Mouse (Mus musculus): ENCODE measurements around the gene Gng12.

Gng12 gene

DNA sequence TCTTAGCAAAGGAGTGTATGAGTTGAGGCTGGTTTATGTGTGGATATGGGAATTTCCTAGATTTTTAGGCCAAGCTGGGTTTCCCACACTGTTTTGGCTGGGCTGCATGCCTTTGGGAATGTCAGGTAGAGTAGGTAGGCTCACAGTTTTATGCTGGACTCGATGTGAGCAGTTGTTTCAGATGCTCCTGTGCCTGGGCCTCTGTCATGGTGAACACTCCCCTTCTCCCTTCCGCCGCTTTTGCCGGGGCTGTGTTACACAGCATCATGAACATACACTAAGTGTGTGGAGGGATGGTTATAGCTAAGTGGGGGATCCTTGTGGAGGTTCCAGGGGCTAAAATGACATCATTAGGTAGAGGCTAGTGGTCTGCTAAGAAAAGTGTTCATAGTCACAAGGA lies 24.6 kb downstream of the Gng12 start:
- no peak for DNase-seq

DNA sequence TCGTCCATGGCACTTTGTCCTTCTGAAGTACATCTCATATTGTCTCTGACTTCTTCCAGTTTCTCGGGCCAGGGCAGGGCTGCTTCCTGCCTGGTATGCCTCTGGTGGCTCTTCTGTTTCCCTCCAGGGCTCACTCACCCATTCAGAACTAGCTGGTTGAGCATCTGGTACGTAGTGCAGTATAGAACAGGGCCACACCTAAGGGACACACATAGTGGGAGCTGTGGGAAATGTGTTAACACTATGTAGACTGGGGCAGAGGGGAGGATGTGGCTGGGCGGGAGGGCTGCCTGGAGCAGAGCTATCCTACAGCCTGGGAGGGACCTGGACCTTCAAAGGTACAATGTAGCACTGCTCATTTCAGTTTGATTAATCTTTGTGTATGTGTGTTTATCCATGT lies 25.6 kb downstream of the Gng12 start:
- no peak for DNase-seq

DNA sequence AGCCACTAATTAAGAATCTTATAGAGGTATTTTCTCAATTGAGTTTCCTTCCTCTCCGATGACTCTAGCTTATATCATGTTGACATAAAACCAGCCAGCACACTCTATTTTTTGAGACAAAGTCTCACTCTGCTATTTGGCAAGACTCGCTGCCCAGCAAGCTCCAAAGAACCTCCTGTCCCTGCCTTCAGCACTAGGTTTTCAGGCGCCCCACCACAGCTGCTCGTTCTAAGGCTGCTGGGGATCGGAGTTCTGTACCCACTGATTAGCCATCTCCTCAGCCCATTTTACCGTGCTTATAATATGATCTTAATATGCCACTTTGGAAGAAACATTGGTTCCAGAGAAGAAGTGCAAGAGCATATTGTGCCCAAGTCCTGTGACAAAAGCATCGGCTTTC lies 26.3 kb downstream of the Gng12 start:
- no peak for DNase-seq

GRCm38 (mm10) chr6:66923851-66924250 lies 27.7 kb downstream of the Gng12 start:
- no peak for DNase-seq

DNA sequence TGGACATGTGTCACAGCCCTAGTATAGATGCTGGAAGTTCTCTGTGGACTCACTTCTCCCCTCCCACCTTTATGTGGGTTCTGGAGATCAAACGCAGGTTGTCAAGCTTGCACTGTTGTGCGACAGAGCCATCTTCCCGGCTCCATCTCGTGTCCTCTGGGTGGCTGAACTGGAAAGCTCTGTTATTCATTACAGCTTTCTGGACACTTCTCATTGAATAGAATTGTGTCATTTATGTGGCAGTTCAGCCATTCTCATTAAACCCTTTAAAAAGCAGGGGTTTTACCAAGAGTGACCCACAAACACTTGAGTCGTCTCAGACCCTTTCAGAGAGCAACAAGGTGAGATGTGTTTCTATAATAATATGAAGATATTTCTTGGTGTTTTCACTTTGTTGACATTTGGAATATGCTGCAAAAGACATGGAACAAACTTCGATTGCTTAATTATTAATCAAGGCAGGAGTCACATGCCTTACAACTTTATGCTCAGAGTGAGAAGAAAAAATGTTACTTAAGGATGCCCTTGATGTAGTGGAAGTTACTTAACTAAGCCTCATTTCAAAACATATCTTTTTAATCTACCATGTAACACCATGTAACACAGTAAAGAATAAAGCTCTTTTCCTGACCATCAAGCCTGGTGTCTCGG lies 28.2 kb downstream of the Gng12 start:
- DNase-seq = no peak

DNA sequence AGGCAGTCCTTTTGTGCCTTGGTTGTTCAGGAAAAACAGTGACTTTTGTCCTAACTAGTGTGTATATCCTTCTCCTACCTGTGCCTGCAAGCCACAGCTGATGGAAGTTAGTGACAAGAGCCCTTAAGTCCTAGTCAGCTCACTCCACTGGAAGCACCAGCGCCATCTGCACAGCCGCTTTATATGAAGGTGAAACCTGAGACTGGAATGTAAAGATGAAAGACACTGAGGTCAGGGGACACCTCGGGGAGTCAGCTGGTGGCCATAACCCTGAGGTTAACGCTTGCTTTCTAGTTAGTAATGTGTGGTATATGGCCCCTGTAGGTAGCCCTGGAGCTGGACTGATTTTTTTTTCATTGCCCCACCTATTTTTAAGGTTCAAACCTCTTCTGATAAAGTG lies 30.1 kb downstream of the Gng12 start:
- no peak for DNase-seq

DNA sequence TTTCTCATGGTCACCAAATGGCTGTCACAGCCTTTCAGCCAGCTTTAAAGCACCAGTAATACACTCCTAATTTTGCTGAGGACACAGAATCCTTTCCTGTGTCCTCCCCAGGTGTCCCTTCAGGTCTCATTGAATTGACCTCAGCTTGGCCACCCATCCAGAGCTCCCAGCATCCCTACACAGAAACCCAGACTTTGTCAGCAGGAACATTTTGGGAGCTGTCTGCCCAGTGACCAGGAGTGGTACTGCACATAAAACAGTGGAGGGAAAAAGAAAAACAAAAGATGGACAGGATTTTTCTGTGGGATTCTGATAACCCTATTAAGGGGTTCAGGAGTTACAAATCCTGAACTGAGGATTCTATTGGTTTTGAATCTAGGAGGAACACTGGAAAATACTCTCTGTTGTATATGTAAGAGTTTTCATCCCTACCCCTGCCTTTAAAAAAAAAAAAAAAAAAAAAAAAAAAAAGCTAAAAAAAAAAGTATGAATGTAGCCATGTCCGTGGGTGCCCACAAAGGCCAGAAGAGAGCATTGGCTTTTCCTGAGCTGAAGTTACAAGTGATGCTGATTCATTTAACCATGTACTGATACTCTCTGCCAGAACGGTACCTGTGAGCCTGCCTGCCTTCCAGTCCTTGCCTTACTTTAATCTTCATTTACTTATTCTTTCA lies 32.9 kb downstream of the Gng12 start:
- DNase-seq = no peak

GRCm38 (mm10) chr6:66929694-66930093 lies 33.5 kb downstream of the Gng12 start:
- DNase-seq = no peak

- no peak for DNase-seq
Observed at GRCm38 (mm10) chr6:66932206-66932819, 36.1 kb downstream of the Gng12 start.

- peak; percentile 28 to 32 for DNase-seq
Observed at GRCm38 (mm10) chr6:66940656-66941235, 44.5 kb downstream of the Gng12 start.

DNA sequence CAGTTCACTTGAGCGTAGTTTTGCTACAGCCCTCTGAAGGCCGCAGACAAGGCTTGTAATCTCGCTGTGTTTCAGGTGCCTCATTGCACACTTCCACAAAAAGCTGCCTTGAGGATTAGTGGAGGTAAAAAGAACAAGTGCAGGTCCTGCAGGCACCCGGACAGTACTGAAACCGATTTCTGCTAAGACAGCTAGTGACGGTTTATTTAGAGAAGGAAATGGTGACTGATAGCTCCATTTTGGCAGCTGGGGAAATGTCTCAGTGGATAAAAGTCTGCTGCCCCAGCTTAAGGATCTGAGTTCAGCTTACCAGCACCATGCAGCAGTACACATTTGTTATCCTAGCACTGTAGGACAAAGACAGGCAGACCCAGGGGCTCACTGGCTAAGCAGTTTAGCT lies 45.6 kb downstream of the Gng12 start:
- no peak for DNase-seq

- DNase-seq = no peak
Observed at GRCm38 (mm10) chr6:66942826-66943225, 46.6 kb downstream of the Gng12 start.

GRCm38 (mm10) chr6:66943367-66944189 lies 47.4 kb downstream of the Gng12 start:
- no peak for DNase-seq

- DNase-seq = no peak
Observed at GRCm38 (mm10) chr6:66944190-66945003, 48.2 kb downstream of the Gng12 start.

GRCm38 (mm10) chr6:66945004-66945356 lies 48.8 kb downstream of the Gng12 start:
- no peak for DNase-seq

GRCm38 (mm10) chr6:66948111-66948510 lies 51.9 kb downstream of the Gng12 start:
- no peak for DNase-seq

DNA sequence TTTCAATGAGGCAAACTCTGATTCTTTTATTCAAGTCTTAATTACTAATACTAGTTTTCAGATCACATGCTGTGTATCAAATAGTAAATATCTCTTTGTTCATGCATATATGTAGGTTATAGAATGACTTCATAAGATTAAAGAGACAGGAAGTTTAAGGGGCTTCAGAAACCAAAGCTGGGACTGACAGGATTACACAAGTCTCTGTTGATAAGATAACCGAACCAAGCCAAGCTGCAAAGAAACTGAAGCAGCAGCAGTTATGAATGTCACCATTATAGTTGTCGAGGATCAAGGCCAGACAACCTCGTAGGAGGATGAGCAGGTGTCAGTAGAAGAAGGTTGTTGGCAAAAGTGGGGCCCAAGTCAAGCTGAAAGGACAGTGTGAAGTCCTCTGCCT lies 52.7 kb downstream of the Gng12 start:
- DNase-seq = no peak

DNA sequence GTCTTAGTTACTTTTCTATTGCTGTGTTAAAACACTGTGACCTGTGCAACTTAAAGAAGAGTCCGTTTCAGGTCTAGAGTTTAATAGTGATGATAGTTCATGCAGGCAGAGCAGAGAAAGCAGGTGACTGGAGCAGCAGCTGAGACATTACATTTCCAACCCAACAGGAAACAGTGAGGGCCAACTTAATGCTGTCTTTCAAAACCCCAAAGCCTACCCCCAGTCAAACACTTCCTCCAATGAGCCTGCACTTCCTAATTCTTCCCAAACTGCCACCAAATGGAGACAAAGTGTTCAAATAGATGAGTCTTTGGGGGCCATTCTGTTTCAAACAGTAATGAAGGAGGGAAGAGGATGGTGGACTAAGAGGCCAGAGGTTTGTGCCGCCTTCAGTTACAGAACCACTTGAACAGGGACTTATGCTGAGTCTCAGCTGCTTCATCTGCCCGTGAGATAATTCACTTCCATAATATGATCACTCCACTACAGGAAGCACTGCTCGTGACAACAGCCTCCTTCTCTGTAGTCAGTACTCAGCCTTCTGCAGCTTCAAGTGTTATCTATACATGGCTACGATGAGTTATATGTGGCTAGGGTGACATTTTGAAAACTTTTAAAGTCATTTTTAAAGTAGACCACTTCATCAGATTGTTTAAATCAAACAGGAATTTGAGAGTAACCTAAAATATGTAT lies 55.7 kb downstream of the Gng12 start:
- no peak for DNase-seq

- peak in 1 of 2 experiments; percentile 10 for DNase-seq
Observed at GRCm38 (mm10) chr6:66953951-66954519, 57.8 kb downstream of the Gng12 start.

- peak; percentile 37 for DNase-seq
Observed at GRCm38 (mm10) chr6:66955089-66955657, 59.0 kb downstream of the Gng12 start.
